Mouse (Mus musculus): ENCODE data around the gene Dda1. TPM values are rescaled to one million over a fixed set of nuclear protein-coding genes. Genes with fewer than 3 reads are reported as not detected.
A peak's percentile ranks its signal among the peaks of the same experiment; 100 is the strongest.
"Not testable (repeated sequence)": the region's sequence is repeated elsewhere in the genome, so short reads cannot be mapped to it uniquely, and the experiment has no call there.

The Dda1 gene
- 104 TPM in 2 replicates for polyA plus RNA-seq (2015; fragmentation: Nextera tagmentation; extraction: Ambion mirVana)

GRCm38 (mm10) chr8:71468916-71469315 is at the start of gene Dda1:
Dda1 (plus strand) TSS chr8:71469199.
- H3K27me3 ChIP-seq: no peaks in the 10 kb centered on the region
- peaks cover 33% of the 10 kb centered on the region for H3K4me1 ChIP-seq
- peak within 1 kb of the TSS; percentile 77 for H3K27ac ChIP-seq
- peak within 1 kb of the TSS; percentile 92 for H3K4me2 ChIP-seq
- H3K36me3 ChIP-seq: peaks cover 14% of the 10 kb centered on the region; the same call in 1 of the 2 replicates
- H3K9me3 ChIP-seq: no peaks in the 10 kb centered on the region
- WGBS: 1% methylated on average over 38 of the region's 52 CpGs
- H3K4me3 ChIP-seq: peak within 1 kb of the TSS; percentile 93
- H3K9ac ChIP-seq: peak within 1 kb of the TSS; percentile 77
- ATAC-seq (ENCODE audit: borderline replicate concordance, extremely low read depth, low FRiP score, low TSS enrichment): peak; percentile 89

GRCm38 (mm10) chr8:71422121-71422520 is 46.9 kb upstream of the Dda1 start:
- H3K4me1 ChIP-seq: no peaks in the 10 kb centered on the region

GRCm38 (mm10) chr8:71432935-71433334 is 36.1 kb upstream of the Dda1 start:
- H3K9ac ChIP-seq; H3K9me3 ChIP-seq; ATAC-seq (ENCODE audit: borderline replicate concordance, extremely low read depth, low FRiP score, low TSS enrichment); H3K36me3 ChIP-seq; H3K27ac ChIP-seq; H3K27me3 ChIP-seq; H3K4me3 ChIP-seq; H3K4me2 ChIP-seq; H3K4me1 ChIP-seq: not testable (repeated sequence)
- WGBS: 69% methylated on average over 1 of the region's 1 CpGs

More at GRCm38 (mm10) chr8:71422121-71422520, 46.9 kb upstream of the Dda1 start:
- Histone ChIP-seq H3K36me3 (no peaks in the 10 kb centered on the region), H3K9me3 (no peaks in the 10 kb centered on the region), H3K9ac (no peak overlapping the region), H3K4me2 (no peak overlapping the region), H3K4me3 (no peak overlapping the region), H3K27me3 (no peaks in the 10 kb centered on the region), H3K27ac (no peak overlapping the region)
- ATAC-seq (ENCODE audit: borderline replicate concordance, extremely low read depth, low FRiP score, low TSS enrichment): no peak

GRCm38 (mm10) chr8:71437041-71437440 is 32.0 kb upstream of the Dda1 start:
- no peaks in the 10 kb centered on the region for H3K36me3 ChIP-seq
- H3K9me3 ChIP-seq: peaks cover 3% of the 10 kb centered on the region; the same call in 1 of the 2 replicates
- H3K27ac ChIP-seq: no peak overlapping the region
- no peak overlapping the region for H3K9ac ChIP-seq
- ATAC-seq (ENCODE audit: borderline replicate concordance, extremely low read depth, low FRiP score, low TSS enrichment): no peak
- H3K4me1 ChIP-seq: no peaks in the 10 kb centered on the region
- no peak overlapping the region for H3K4me2 ChIP-seq
- 35% methylated on average over 3 of the region's 3 CpGs for WGBS
- H3K4me3 ChIP-seq: no peak overlapping the region
- peaks cover 3% of the 10 kb centered on the region; the same call in 1 of the 2 replicates for H3K27me3 ChIP-seq

- H3K9ac ChIP-seq: no peak overlapping the region
- no peak for ATAC-seq (ENCODE audit: borderline replicate concordance, extremely low read depth, low FRiP score, low TSS enrichment)
- WGBS: under 1% methylated on average over 7 of the region's 7 CpGs
Measured at GRCm38 (mm10) chr8:71441404-71441803, 27.6 kb upstream of the Dda1 start.

GRCm38 (mm10) chr8:71445096-71445495 is 23.9 kb upstream of the Dda1 start:
- 71% methylated on average over 7 of the region's 7 CpGs for WGBS
- Histone ChIP-seq H3K36me3 (no peaks in the 10 kb centered on the region), H3K9me3 (no peaks in the 10 kb centered on the region), H3K27ac (no peak overlapping the region), H3K9ac (no peak overlapping the region), H3K4me3 (no peak overlapping the region), H3K27me3 (peaks cover 19% of the 10 kb centered on the region; the same call in 1 of the 2 replicates), H3K4me1 (no peaks in the 10 kb centered on the region), H3K4me2 (no peak overlapping the region)
- ATAC-seq (ENCODE audit: borderline replicate concordance, extremely low read depth, low FRiP score, low TSS enrichment): no peak

More at GRCm38 (mm10) chr8:71441404-71441803, 27.6 kb upstream of the Dda1 start:
- no peaks in the 10 kb centered on the region for H3K4me1 ChIP-seq
- no peaks in the 10 kb centered on the region for H3K9me3 ChIP-seq
- H3K27ac ChIP-seq: no peak overlapping the region
- H3K36me3 ChIP-seq: no peaks in the 10 kb centered on the region
- peaks cover 19% of the 10 kb centered on the region; the same call in 1 of the 2 replicates for H3K27me3 ChIP-seq
- H3K4me3 ChIP-seq: no peak overlapping the region
- H3K4me2 ChIP-seq: no peak overlapping the region

- no peak overlapping the region for H3K4me3 ChIP-seq
Measured at GRCm38 (mm10) chr8:71451337-71451736, 17.7 kb upstream of the Dda1 start.

GRCm38 (mm10) chr8:71451777-71452176 is 17.2 kb upstream of the Dda1 start:
- H3K4me1 ChIP-seq: no peaks in the 10 kb centered on the region
- H3K27me3 ChIP-seq: no peaks in the 10 kb centered on the region
- H3K36me3 ChIP-seq: no peaks in the 10 kb centered on the region
- 42% methylated on average over 11 of the region's 11 CpGs for WGBS
- no peak overlapping the region for H3K9ac ChIP-seq
- H3K4me3 ChIP-seq: no peak overlapping the region
- H3K4me2 ChIP-seq: no peak overlapping the region
- H3K27ac ChIP-seq: no peak overlapping the region
- no peak for ATAC-seq (ENCODE audit: borderline replicate concordance, extremely low read depth, low FRiP score, low TSS enrichment)
- H3K9me3 ChIP-seq: no peaks in the 10 kb centered on the region

More at GRCm38 (mm10) chr8:71451337-71451736, 17.7 kb upstream of the Dda1 start:
- ATAC-seq (ENCODE audit: borderline replicate concordance, extremely low read depth, low FRiP score, low TSS enrichment): no peak
- 60% methylated on average over 4 of the region's 4 CpGs for whole genome bisulfite sequencing
- no peaks in the 10 kb centered on the region for H3K36me3 ChIP-seq
- H3K27ac ChIP-seq: no peak overlapping the region
- no peak overlapping the region for H3K4me2 ChIP-seq
- no peaks in the 10 kb centered on the region for H3K27me3 ChIP-seq
- H3K9me3 ChIP-seq: no peaks in the 10 kb centered on the region
- H3K4me1 ChIP-seq: no peaks in the 10 kb centered on the region
- H3K9ac ChIP-seq: no peak overlapping the region

- no peak for ATAC-seq (ENCODE audit: borderline replicate concordance, extremely low read depth, low FRiP score, low TSS enrichment)
- H3K27me3 ChIP-seq: no peaks in the 10 kb centered on the region
- no peak overlapping the region for H3K4me3 ChIP-seq
- H3K4me1 ChIP-seq: 0 out of 2 replicates have a peak, but pooled peaks cover 3% of the 10 kb centered on the region
- no peaks in the 10 kb centered on the region for H3K9me3 ChIP-seq
- no peak overlapping the region for H3K4me2 ChIP-seq
- no peak overlapping the region for H3K27ac ChIP-seq
- no peak overlapping the region for H3K9ac ChIP-seq
- H3K36me3 ChIP-seq: peaks cover 1% of the 10 kb centered on the region; the same call in 1 of the 2 replicates
- WGBS: 61% methylated on average over 2 of the region's 2 CpGs
Measured at GRCm38 (mm10) chr8:71452669-71453068, 16.3 kb upstream of the Dda1 start.

GRCm38 (mm10) chr8:71454668-71455067 is 14.3 kb upstream of the Dda1 start:
- 66% methylated on average over 8 of the region's 8 CpGs for WGBS
- H3K4me2 ChIP-seq: no peak overlapping the region
- H3K4me1 ChIP-seq: 0 out of 2 replicates have a peak, but pooled peaks cover 3% of the 10 kb centered on the region
- no peak overlapping the region for H3K27ac ChIP-seq
- no peak for ATAC-seq (ENCODE audit: borderline replicate concordance, extremely low read depth, low FRiP score, low TSS enrichment)
- peaks cover 10% of the 10 kb centered on the region for H3K36me3 ChIP-seq
- no peaks in the 10 kb centered on the region for H3K27me3 ChIP-seq
- H3K9ac ChIP-seq: no peak overlapping the region
- no peak overlapping the region for H3K4me3 ChIP-seq
- H3K9me3 ChIP-seq: no peaks in the 10 kb centered on the region

- Histone ChIP-seq H3K9ac (no peak overlapping the region), H3K27me3 (no peaks in the 10 kb centered on the region), H3K36me3 (peaks cover 24% of the 10 kb centered on the region), H3K9me3 (no peaks in the 10 kb centered on the region), H3K27ac (no peak overlapping the region), H3K4me2 (no peak overlapping the region), H3K4me3 (no peak overlapping the region), H3K4me1 (peaks cover 3% of the 10 kb centered on the region; the same call in 1 of the 2 replicates)
- ATAC-seq (ENCODE audit: borderline replicate concordance, extremely low read depth, low FRiP score, low TSS enrichment): no peak
- WGBS: 35% methylated on average over 22 of the region's 22 CpGs
Measured at GRCm38 (mm10) chr8:71456906-71457305, 12.1 kb upstream of the Dda1 start.

- ATAC-seq (ENCODE audit: borderline replicate concordance, extremely low read depth, low FRiP score, low TSS enrichment): no peak
- no peaks in the 10 kb centered on the region for H3K27me3 ChIP-seq
- 84% methylated on average over 20 of the region's 20 CpGs for WGBS
- no peak overlapping the region for H3K9ac ChIP-seq
- H3K4me2 ChIP-seq: no peak overlapping the region
- H3K27ac ChIP-seq: no peak overlapping the region
- H3K4me3 ChIP-seq: no peak overlapping the region
- peaks cover 24% of the 10 kb centered on the region for H3K36me3 ChIP-seq
- no peaks in the 10 kb centered on the region for H3K9me3 ChIP-seq
- peaks cover 11% of the 10 kb centered on the region; the same call in 1 of the 2 replicates for H3K4me1 ChIP-seq
Measured at GRCm38 (mm10) chr8:71457659-71458270, 11.2 kb upstream of the Dda1 start.
